Mouse (Mus musculus) embryonic fibroblast, embryonic 13.5 days (primary cell): Measurements from ENCODE around the gene Pgm5.

Experiments used
- CTCF ChIP-seq: IDR thresholded peaks from 2 replicates; pipeline ENCODE4 v1.5.1; 2011; ENCODE audit warnings: mild to moderate bottlenecking, control low read depth, low read length, moderate library complexity, borderline replicate concordance; ENCODE audit not compliant: insufficient read depth
- POLR2A ChIP-seq: IDR thresholded peaks from 2 replicates; pipeline ENCODE4 v1.6.1; 2011; ENCODE audit warnings: low read depth, mild to moderate bottlenecking, control low read depth, low read length, moderate library complexity

- TF ChIP-seq CTCF (no peak), POLR2A (no peak)
Measured at GRCm38 (mm10) chr19:24703680-24704079, 158.0 kb downstream of the Pgm5 start.
